Mouse (Mus musculus) v-Abl transformed pro-B cells (cell line): ENCODE results near the gene Pbx4.

Experiments
- in situ Hi-C, 2 experiments: fragments of 400-800 bp; cut with MboI; formaldehyde crosslinking; loops; one replicate each; pipeline ENCODE4 v1.15.1; 2025; ENCODE audit not compliant: unreplicated experiment in 2 of 2

Pbx4 gene

GRCm38 (mm10) chr8:69808864-69809403, 23.4 kb upstream of the Pbx4 start:
- in situ Hi-C loops = no loop called here

DNA sequence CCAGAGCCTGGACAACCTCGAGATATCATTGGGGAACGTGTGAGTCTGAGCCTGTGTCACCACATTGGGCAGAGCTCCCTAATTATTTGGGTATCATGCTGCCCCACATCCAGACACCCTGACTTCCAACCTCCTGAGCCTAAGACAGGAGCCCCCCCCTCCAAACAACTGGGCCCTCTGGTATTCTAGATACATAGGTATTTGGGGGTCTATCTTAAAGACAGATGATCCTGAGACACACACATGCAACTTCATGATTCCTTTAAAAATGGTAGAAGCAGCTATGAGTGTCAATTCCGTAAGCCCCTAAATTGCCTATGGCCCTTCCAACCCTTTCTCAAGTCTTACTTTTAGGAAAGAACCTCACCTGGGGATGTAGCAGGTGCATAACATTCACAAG, 22.5 kb upstream of the Pbx4 start:
- in situ Hi-C loops = no loop called here

DNA sequence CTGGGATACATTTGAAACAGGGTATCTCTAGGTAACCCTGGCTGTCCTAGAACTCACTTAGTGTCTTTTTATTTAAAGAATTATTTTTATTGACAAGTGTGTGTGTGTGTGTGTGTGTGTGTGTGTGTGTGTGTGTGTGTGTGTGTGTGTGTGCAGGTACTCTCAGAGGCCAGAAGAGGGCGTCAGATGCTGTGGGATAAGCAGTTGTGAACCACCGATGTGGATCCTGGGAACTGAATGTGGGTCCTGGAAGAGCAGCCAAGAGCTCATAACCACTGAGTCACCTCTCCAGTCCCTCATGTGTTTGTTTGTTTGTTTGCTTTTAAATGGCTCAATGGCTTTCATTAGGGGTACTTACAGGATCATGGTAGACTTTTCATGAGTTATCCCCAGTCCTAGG, 17.4 kb upstream of the Pbx4 start:
- in situ Hi-C loops = no loop called here

GRCm38 (mm10) chr8:69815396-69815795, 16.9 kb upstream of the Pbx4 start:
- in situ Hi-C loops = no loop called here

DNA sequence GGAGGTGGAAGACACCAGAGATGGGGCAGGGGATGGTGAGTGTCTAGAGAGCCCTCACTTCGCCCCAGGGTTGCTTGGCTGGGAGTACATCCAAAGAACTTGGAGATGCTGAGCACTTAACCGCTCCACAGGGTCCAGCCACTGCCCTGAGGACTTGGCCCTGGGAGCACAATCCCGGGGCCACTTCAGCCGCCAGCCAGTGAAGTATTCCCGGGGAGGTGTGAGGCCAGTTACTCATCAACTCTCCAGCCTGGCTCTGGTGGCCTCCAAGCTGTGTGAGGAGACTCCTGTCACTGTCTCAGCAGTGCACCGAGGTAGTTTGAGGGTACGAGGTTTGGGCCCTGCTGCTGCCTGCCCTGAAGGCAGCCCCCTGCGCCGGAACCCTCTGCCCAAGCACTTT, 11.8 kb upstream of the Pbx4 start:
- in situ Hi-C loops = no loop called here

DNA sequence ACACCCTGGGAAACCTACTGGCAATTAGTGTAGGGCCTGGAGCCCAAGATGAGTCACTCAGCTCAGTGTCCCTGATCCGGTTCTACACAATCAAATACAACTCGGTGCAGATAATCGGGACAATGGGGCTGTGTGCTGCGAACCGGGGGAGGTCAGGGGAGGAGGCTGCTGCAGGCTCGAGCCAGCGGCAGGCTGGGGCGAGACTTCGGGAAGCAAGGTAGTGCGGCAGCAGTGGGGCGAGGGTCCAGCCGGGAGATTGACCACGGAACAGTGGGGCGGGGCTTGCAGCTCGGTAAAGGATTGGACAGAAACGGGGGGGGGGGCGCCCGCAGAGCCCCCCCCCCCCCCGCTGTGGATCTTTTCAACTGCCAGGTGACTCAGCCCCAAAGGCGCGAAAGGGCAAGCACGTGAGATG, 10.3 kb upstream of the Pbx4 start:
- in situ Hi-C loops = no loop called here

DNA sequence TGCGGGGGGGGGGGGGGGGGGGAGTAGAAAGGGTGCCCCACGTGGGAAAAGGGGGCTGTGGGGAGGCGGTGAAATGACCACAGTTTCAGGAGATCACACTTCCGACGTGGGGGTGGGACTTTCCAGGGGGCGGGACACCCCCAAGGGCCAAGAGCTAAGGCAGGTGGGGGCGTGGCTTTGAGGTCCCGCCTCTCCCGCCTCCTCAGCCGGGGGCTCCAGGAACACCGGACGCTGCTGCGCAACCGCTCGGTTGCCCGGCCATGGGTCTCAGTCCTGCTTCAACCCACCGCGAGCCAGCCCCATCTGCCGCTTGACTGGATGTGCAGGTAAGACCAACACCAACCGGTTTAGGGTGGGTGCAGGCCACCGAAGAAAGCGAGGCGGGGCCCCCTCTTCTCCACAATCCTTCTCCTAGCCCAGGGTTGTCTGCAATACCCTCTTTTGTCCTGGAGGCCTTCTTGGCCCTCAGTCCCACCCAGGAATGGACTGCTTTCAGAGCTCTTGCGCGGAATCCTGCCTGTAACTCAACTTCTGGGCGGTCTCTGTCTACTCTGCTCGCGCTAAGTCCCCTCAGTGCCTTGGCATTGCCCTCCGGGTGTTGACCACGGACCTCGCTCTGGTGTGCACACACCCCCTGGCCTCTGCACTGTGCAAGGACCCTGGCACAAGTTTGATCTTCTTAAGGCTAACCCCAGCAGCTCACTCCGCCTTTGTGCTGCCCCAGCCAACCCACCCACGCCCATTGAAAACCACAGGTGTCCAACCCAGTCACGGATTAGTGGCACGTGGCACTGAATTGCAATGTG, 9.7 kb upstream of the Pbx4 start, which contains the start of gene Lpar2:
Gene Lpar2 (plus strand): TSS at position 44 of the 806 bp plus-strand sequence.
- in situ Hi-C loops = no loop called here

GRCm38 (mm10) chr8:69826371-69826770, 5.9 kb upstream of the Pbx4 start:
- in situ Hi-C loops = no loop called here

DNA sequence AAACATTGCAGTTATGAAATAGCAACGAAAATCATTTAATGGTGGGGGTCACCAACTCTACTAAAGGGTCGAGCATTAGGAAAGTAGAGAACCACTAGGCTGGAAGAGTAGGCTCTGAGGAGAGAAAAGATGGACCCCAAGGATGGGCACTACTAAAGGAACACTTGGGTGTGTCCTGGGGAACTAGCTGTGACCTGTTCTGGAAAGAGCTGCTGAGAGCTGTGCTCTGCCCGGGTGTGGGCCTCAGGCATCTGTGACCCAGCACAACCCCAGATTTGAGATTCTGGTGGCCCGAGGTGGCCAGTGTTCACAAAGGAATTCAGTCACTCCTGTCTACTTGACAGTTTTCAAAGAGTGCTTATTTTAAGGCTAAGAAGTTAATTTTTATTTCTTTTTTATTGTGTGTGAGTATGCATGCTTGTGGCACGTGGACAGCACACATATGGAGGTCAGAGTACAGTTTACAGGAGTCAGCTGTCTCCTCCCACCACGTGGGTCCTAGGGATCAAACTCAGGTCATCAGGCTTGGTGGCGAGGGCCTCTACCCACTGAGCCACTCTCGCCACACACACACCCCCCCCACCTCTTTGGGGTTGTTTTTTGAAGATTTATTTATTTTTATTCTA, 4.9 kb downstream of the Pbx4 start:
- in situ Hi-C loops = no loop called here

GRCm38 (mm10) chr8:69847167-69848065, 15.1 kb downstream of the Pbx4 start:
- in situ Hi-C loops = no loop called here

DNA sequence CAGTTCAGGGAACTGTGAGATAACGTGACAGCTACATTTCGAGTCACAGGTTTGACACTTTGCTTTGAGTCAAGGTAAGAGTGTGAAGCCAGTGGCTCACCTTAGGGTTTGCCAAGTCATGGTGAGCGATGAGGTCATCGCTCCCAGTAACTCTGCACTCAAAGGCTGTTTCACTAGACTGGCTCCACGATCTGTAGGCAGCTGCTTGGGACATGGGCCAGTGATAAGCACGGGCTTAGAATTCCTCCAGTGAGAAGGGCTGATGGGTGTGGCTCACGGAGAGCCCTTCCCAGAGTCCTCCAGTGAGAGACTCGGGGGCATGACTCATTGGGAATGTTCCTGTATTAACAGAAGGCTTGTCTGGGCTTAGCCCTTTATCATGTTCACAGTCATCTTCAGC, 16.7 kb downstream of the Pbx4 start:
- in situ Hi-C loops = no loop called here

DNA sequence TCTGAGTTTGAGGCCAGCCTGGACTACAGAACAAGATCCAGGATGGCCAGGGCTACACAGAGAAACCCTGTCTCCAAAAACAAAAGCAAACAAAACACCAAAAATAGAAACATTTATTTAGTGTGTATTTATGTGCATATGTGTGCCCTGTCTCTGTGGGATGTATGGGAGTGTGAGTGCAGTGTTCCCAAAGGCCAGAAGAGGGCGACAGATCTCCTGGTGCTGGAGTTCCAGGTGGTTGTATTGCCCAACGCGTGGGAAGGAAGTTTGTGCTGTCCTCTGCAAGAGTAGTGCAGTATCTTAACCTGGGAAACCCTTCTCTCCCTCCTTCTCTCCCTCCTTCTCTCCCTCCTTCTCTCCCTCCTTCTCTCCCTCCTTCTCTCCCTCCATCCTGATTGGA, 17.6 kb downstream of the Pbx4 start:
- in situ Hi-C loops = loop anchor here (10.0 to 25.0 kb wide), 2 partner anchors 215 to 513 kb away; no protein-coding TSS in a partner anchor

GRCm38 (mm10) chr8:69850926-69851506, 18.7 kb downstream of the Pbx4 start:
- in situ Hi-C loops = loop anchor here (10.0 to 25.0 kb wide), 2 partner anchors 216 to 514 kb away; no protein-coding TSS in a partner anchor

DNA sequence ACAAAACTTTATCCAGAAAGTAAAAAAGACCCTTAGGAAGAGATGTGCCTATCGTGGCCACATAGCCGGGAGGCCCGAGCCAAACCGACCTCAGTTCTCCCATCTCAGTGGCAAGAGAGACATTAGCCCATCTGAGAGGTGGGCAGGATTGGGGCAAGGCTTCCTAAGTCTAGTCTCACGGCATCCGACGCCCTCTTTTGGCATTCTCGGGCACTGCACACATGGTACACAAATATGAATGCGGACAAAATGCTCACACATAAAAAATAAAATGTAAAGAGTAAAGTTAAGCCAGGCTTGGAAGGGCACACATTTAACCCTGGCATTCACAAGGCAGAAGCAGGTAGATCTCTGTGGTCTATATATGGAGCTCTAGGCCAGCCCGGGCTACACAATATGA, 21.6 kb downstream of the Pbx4 start:
- in situ Hi-C loops = loop anchor here (10.0 to 25.0 kb wide), 2 partner anchors 219 to 517 kb away; no protein-coding TSS in a partner anchor

- in situ Hi-C loops = loop anchor here (10.0 to 25.0 kb wide), 2 partner anchors 524 to 536 kb away; no protein-coding TSS in a partner anchor
Observed at GRCm38 (mm10) chr8:69860807-69861206, 28.5 kb downstream of the Pbx4 start.

GRCm38 (mm10) chr8:69861251-69861650, 29.0 kb downstream of the Pbx4 start:
- in situ Hi-C loops = loop anchor here (10.0 to 25.0 kb wide), 2 partner anchors 524 to 536 kb away; no protein-coding TSS in a partner anchor

GRCm38 (mm10) chr8:69863387-69864020, 31.2 kb downstream of the Pbx4 start:
- in situ Hi-C loops = loop anchor here (10.0 to 25.0 kb wide), 2 partner anchors 526 to 539 kb away; no protein-coding TSS in a partner anchor

DNA sequence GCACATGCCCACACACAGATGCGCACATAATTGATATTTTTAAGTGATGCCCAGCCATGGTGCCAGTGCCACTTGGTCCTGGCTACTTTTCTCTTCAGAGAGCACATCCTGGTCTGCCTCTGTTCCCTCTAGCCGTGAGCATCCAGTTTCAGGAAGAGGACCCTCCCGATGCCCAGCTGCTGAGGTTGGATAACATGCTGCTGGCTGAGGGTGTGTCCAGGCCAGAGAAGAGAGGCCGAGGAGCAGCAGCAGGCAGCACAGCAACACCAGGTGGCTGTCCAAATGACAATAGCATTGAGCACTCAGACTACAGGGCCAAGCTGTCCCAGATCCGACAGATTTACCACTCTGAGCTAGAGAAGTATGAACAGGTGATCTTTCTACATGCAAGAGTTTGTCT, 31.9 kb downstream of the Pbx4 start:
- in situ Hi-C loops = loop anchor here (10.0 to 25.0 kb wide), 2 partner anchors 527 to 539 kb away; no protein-coding TSS in a partner anchor

- in situ Hi-C loops = loop anchor here (10.0 to 25.0 kb wide), 2 partner anchors 531 to 543 kb away; no protein-coding TSS in a partner anchor
Observed at GRCm38 (mm10) chr8:69867696-69868326, 35.5 kb downstream of the Pbx4 start.
